Mouse (Mus musculus) MEL (cell line): ENCODE measurements around the gene Gm21962. TPM values are rescaled to one million over a fixed set of nuclear protein-coding genes. Genes with fewer than 3 reads are reported as not detected.

Source experiments
- DNase-seq: peaks from one replicate; pipeline ENCODE4 v3.0.0; 2011; ENCODE audit warnings: low read depth, low spot score
- H3K27ac ChIP-seq: 2 replicates; pipeline ENCODE4 v1.5.1; 2012; ENCODE audit warnings: low read depth, mild to moderate bottlenecking, control low read depth, low read length, moderate library complexity; ENCODE audit not compliant: control insufficient read depth
- H3K27me3 ChIP-seq, 2 experiments: fragments of 150-350 bp in 1 of 2; sonication (generic) in 1 of 2; 2 replicates each; pipeline ENCODE4 v1.6.1; 2012; ENCODE audit warnings: low read length in 2 of 2, mild to moderate bottlenecking in 2 of 2, improper control_type of control experiment in 1 of 2, moderate library complexity in 1 of 2; ENCODE audit not compliant: insufficient read depth in 2 of 2, control insufficient read depth in 1 of 2
- H3K36me3 ChIP-seq, 2 experiments: 2 replicates each; pipeline ENCODE4 v1.6.1; 2012 to 2014; ENCODE audit warnings: low read length in 2 of 2, improper control_type of control experiment in 1 of 2, inconsistent platforms in 1 of 2, mild to moderate bottlenecking in 1 of 2; ENCODE audit not compliant: insufficient read depth in 2 of 2, control insufficient read depth in 1 of 2
- H3K4me1 ChIP-seq, 2 experiments: fragments of 150-350 bp in 1 of 2; sonication (generic) in 1 of 2; 2 replicates each; pipeline ENCODE4 v1.6.1; 2012; ENCODE audit warnings: low read length in 2 of 2, improper control_type of control experiment in 1 of 2, mild to moderate bottlenecking in 1 of 2; ENCODE audit not compliant: insufficient read depth in 2 of 2, control insufficient read depth in 1 of 2
- H3K4me3 ChIP-seq, 2 experiments: fragments of 150-350 bp in 1 of 2; sonication (generic) in 1 of 2; 2 replicates each; pipeline ENCODE4 v1.5.1; 2012; ENCODE audit warnings: low read depth in 2 of 2, low read length in 2 of 2, mild to moderate bottlenecking in 2 of 2, moderate library complexity in 2 of 2, control low read depth in 1 of 2, improper control_type of control experiment in 1 of 2; ENCODE audit not compliant: control insufficient read depth in 1 of 2, insufficient read depth in 1 of 2
- H3K79me2 ChIP-seq: 2 replicates; pipeline ENCODE4 v1.6.1; 2012; ENCODE audit warnings: mild to moderate bottlenecking, low read length, moderate library complexity; ENCODE audit not compliant: control insufficient read depth, poor library complexity, insufficient read depth
- H3K9ac ChIP-seq: 2 replicates; pipeline ENCODE4 v1.6.1; 2012; ENCODE audit warnings: low read depth, mild to moderate bottlenecking, control low read depth, low read length, moderate library complexity; ENCODE audit not compliant: control insufficient read depth, poor library complexity, severe bottlenecking
- H3K9me3 ChIP-seq: fragments of 150-350 bp; sonication (generic); replicated peaks from 2 replicates; pipeline ENCODE4 v1.6.1; 2012; ENCODE audit warnings: mild to moderate bottlenecking, low read length, improper control_type of control experiment, moderate library complexity; ENCODE audit not compliant: insufficient read depth
- BHLHE40 ChIP-seq: IDR thresholded peaks from 2 replicates; pipeline ENCODE4 v1.6.1; 2012; ENCODE audit warnings: low read depth, mild to moderate bottlenecking, inconsistent platforms, low read length, improper control_type of control experiment, borderline replicate concordance
- CHD1 ChIP-seq: IDR thresholded peaks from 2 replicates; pipeline ENCODE4 v1.6.1; 2012; ENCODE audit warnings: low read depth, mild to moderate bottlenecking, inconsistent platforms, low read length, improper control_type of control experiment
- CHD2 ChIP-seq: IDR thresholded peaks from 2 replicates; pipeline ENCODE4 v1.6.1; 2011; ENCODE audit warnings: low read length, improper control_type of control experiment
- CTCF ChIP-seq, 3 experiments: IDR thresholded peaks in 2 of 3; conservative IDR thresholded peaks in 1 of 3; 2 replicates each; pipeline ENCODE4 v1.5.1; 2011 to 2012; ENCODE audit warnings: low read length in 3 of 3, low read depth in 2 of 3, mild to moderate bottlenecking in 2 of 3, improper control_type of control experiment in 1 of 3, inconsistent platforms in 1 of 3, mixed read lengths in 1 of 3, moderate library complexity in 1 of 3; ENCODE audit not compliant: control insufficient read depth in 1 of 3, insufficient read depth in 1 of 3, poor library complexity in 1 of 3, severe bottlenecking in 1 of 3
- E2F4 ChIP-seq: IDR thresholded peaks from 2 replicates; pipeline ENCODE4 v1.6.1; 2011; ENCODE audit warnings: low read depth, low read length, improper control_type of control experiment, borderline replicate concordance
- ETS1 ChIP-seq: IDR thresholded peaks from 2 replicates; pipeline ENCODE4 v1.6.1; 2012; ENCODE audit warnings: low read depth, mild to moderate bottlenecking, inconsistent platforms, low read length, improper control_type of control experiment, moderate library complexity
- GABPA ChIP-seq: IDR thresholded peaks from 2 replicates; pipeline ENCODE4 v1.6.1; 2012; ENCODE audit warnings: low read depth, mild to moderate bottlenecking, inconsistent platforms, low read length, improper control_type of control experiment, moderate library complexity
- MEF2A ChIP-seq: IDR thresholded peaks from 2 replicates; pipeline ENCODE4 v1.6.1; 2014; ENCODE audit warnings: low read depth, mild to moderate bottlenecking, inconsistent platforms, low read length, improper control_type of control experiment; ENCODE audit not compliant: poor library complexity, insufficient replicate concordance, severe bottlenecking; ENCODE audit errors: extremely low read depth
- MXI1 ChIP-seq: IDR thresholded peaks from 2 replicates; pipeline ENCODE4 v1.6.1; 2011; ENCODE audit warnings: mild to moderate bottlenecking, low read depth, low read length, improper control_type of control experiment
- MYB ChIP-seq: IDR thresholded peaks from 2 replicates; pipeline ENCODE4 v1.6.1; 2011; ENCODE audit warnings: mild to moderate bottlenecking, low read depth, low read length, improper control_type of control experiment
- MYC ChIP-seq: IDR thresholded peaks from 2 replicates; pipeline ENCODE4 v1.6.1; 2011; ENCODE audit warnings: low read depth, mild to moderate bottlenecking, low read length, improper control_type of control experiment, moderate library complexity
- NELFE ChIP-seq: IDR thresholded peaks from 2 replicates; pipeline ENCODE4 v1.6.1; 2011; ENCODE audit warnings: low read depth, low read length, improper control_type of control experiment
- NRF1 ChIP-seq: IDR thresholded peaks from 2 replicates; pipeline ENCODE4 v1.6.1; 2014; ENCODE audit warnings: low read depth, mild to moderate bottlenecking, inconsistent platforms, low read length, improper control_type of control experiment, moderate library complexity; ENCODE audit not compliant: poor library complexity, insufficient read depth, severe bottlenecking
- SIN3A ChIP-seq: IDR thresholded peaks from 2 replicates; pipeline ENCODE4 v1.6.1; 2012; ENCODE audit warnings: low read length, improper control_type of control experiment, inconsistent platforms
- TAL1 ChIP-seq: IDR thresholded peaks from 2 replicates; pipeline ENCODE4 v1.6.1; 2012; ENCODE audit warnings: mild to moderate bottlenecking, inconsistent platforms, low read length, moderate library complexity, mixed read lengths
- TBP ChIP-seq: IDR thresholded peaks from 2 replicates; pipeline ENCODE4 v1.8.0; 2011; ENCODE audit warnings: low read depth, low read length, improper control_type of control experiment
- USF2 ChIP-seq, 2 experiments: IDR thresholded peaks; 2 replicates each; pipeline ENCODE4 v1.6.1; 2011 to 2012; ENCODE audit warnings: improper control_type of control experiment in 2 of 2, low read length in 2 of 2, borderline replicate concordance in 1 of 2, inconsistent platforms in 1 of 2, low read depth in 1 of 2, mild to moderate bottlenecking in 1 of 2; ENCODE audit not compliant: insufficient read depth in 1 of 2
- ZC3H11A ChIP-seq: IDR thresholded peaks from 2 replicates; pipeline ENCODE4 v1.6.1; 2012; ENCODE audit warnings: low read depth, mild to moderate bottlenecking, inconsistent platforms, low read length, improper control_type of control experiment
- ZMIZ1 ChIP-seq: IDR thresholded peaks from 2 replicates; pipeline ENCODE4 v1.6.1; 2012; ENCODE audit warnings: low read depth, mild to moderate bottlenecking, inconsistent platforms, low read length, improper control_type of control experiment, moderate library complexity
- ZNF384 ChIP-seq: IDR thresholded peaks from 2 replicates; pipeline ENCODE4 v1.6.1; 2012; ENCODE audit warnings: low read depth, mild to moderate bottlenecking, inconsistent platforms, low read length, improper control_type of control experiment
- polyA plus RNA-seq, 2 experiments: library from polyadenylated mRNA; stranded (reverse) in 1 of 2; unstranded in 1 of 2; fragments of >175 nt in 1 of 2; fragments of >200 nt in 1 of 2; gene quantifications; 2 replicates each; pipeline versions ENCODE4 v1.2.1 to v1.2.4; 2012; ENCODE audit warnings: low replicate concordance in 2 of 2, low read depth in 1 of 2; ENCODE audit not compliant: insufficient read length in 2 of 2, insufficient read depth in 1 of 2, missing spikeins in 1 of 2
- total RNA-seq: library from RNA; depleted of rRNA; stranded (reverse); fragments of 300-350 nt; gene quantifications from 2 replicates; pipeline ENCODE4 v1.2.3, GENCODE M21; 2012

Gm21962 gene
- total and polyA plus RNA-seq, 3 experiments = not detected

GRCm38 (mm10) chr3:137686932-137687331 is 15.6 kb downstream of the Gm21962 start:
- no peaks in the 10 kb centered on the region for H3K4me1 ChIP-seq
- H3K27ac ChIP-seq = no peak overlapping the region
- DNase-seq = no peak
- H3K9me3 ChIP-seq = no peaks in the 10 kb centered on the region
- H3K79me2 ChIP-seq = no peaks in the 10 kb centered on the region
- H3K36me3 ChIP-seq = no peaks in the 10 kb centered on the region
- H3K27me3 ChIP-seq = peaks cover 0 to 1% of the 10 kb centered on the region in 2 experiments; a peak in 2 of 4 replicates
- H3K4me3 ChIP-seq = no peak overlapping the region
- TF ChIP-seq NRF1 (no peak), SIN3A (no peak), MXI1 (no peak), CHD2 (no peak), ZNF384 (no peak), MYB (no peak), CTCF (IDR thresholded peaks at IDR 0.05 in 2 of 3, conservative IDR thresholded peaks at IDR 0.05 in 1 of 3; ENCODE audit: control insufficient read depth in 1 of 3, insufficient read depth in 1 of 3, low read depth in 2 of 3, low read length in 3 of 3, poor library complexity in 1 of 3, severe bottlenecking in 1 of 3) (no peak)
- no peak overlapping the region for H3K9ac ChIP-seq

GRCm38 (mm10) chr3:137691503-137691902 is 20.2 kb downstream of the Gm21962 start:
- H3K4me1 ChIP-seq = no peaks in the 10 kb centered on the region
- no peak overlapping the region for H3K27ac ChIP-seq
- H3K9me3 ChIP-seq = no peaks in the 10 kb centered on the region
- H3K79me2 ChIP-seq = no peaks in the 10 kb centered on the region
- DNase-seq = no peak
- TF ChIP-seq MEF2A = no peak
- no peak for TF ChIP-seq BHLHE40
- TF ChIP-seq NRF1 = no peak
- no peak for TF ChIP-seq USF2 (IDR thresholded peaks at IDR 0.05; ENCODE audit: borderline replicate concordance in 1 of 2, insufficient read depth in 1 of 2, low read depth in 1 of 2, low read length in 2 of 2)
- no peak for TF ChIP-seq TAL1
- TF ChIP-seq E2F4 = no peak
- TF ChIP-seq CTCF (IDR thresholded peaks at IDR 0.05 in 2 of 3, conservative IDR thresholded peaks at IDR 0.05 in 1 of 3; ENCODE audit: control insufficient read depth in 1 of 3, insufficient read depth in 1 of 3, low read depth in 2 of 3, low read length in 3 of 3, poor library complexity in 1 of 3, severe bottlenecking in 1 of 3) = no peak
- TF ChIP-seq TBP = no peak
- TF ChIP-seq GABPA = no peak
- no peak for TF ChIP-seq NELFE
- TF ChIP-seq MYB = no peak
- TF ChIP-seq CHD1 = no peak
- no peak for TF ChIP-seq ZC3H11A
- no peak for TF ChIP-seq MYC
- no peak for TF ChIP-seq ETS1
- no peak for TF ChIP-seq SIN3A
- no peak for TF ChIP-seq ZMIZ1
- H3K4me3 ChIP-seq = no peak overlapping the region
- no peaks in the 10 kb centered on the region for H3K36me3 ChIP-seq
- H3K27me3 ChIP-seq = peaks cover 0 to 3% of the 10 kb centered on the region in 2 experiments; a peak in 2 of 4 replicates
- no peak overlapping the region for H3K9ac ChIP-seq
